Mouse (Mus musculus): ENCODE measurements at regions not wholly inside any gene's neighbourhood (a gene's known extent, or its start where the extent isn't known, plus 50 kb on each side); places are given as distances from the start of the nearest gene placed in this dataset.

DNA sequence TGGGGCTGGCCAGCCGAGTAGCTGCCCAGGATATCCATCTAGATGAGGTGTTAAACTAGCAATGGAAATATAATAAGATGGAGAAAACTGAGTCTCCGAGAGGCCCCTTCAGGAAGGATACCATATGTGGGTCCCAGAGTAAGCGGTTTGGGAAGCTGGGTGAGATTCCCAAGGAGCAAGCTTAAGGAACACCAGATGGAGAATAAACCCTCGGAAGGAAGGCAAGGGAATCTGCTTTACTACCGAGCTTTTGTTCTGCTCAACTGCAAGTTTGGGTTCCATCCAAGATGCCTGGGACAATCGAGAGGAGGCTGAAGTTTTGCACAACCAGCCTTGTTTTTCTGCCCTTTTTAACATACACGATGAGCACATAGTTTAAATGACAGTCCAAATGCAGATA lies 164.9 kb upstream of the Osr1 start:
- DNase-seq (ENCODE audit: low spot score in 2 of 2): no peak

DNA sequence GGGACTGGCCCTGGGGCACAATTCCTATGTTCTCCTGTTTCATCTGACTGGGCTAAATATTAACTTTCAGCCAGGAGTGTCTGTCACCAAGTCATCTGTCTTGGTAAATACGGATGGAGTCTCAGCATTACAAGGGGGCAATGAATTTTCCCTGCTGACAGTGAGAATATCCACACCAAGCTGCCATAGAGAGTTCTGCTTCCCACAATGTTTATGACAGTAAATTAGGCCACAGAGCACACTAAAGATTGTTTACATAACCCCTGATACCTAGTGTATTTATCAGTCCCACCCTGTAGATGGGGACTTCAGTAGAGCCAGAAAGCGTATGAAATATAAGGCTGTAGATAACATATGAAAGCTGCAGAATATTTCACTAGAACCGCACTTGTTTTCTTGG lies 150.6 kb upstream of the Osr1 start:
- DNase-seq (ENCODE audit: low spot score in 2 of 2): no peak

DNA sequence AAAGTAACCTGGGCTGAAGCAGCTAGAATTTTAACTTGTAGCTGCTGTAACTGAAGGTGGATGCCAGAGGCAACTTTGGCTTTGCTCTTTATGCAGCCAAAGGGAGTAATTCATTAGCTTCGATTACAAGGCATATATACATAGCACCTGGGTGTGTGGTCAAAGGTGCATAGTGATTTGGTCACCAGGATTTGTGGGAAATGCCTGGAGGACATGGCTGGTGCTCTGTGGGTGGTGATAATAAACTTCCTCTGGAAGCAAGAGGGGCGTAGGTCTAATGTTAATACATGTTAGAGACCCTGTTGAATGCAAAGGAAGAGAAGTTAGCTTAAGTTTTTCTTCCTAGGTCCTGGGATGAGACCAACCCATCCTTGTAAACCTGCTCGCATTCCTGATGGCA lies 139.3 kb upstream of the Osr1 start:
- no peak for DNase-seq (ENCODE audit: low spot score in 2 of 2)

DNA sequence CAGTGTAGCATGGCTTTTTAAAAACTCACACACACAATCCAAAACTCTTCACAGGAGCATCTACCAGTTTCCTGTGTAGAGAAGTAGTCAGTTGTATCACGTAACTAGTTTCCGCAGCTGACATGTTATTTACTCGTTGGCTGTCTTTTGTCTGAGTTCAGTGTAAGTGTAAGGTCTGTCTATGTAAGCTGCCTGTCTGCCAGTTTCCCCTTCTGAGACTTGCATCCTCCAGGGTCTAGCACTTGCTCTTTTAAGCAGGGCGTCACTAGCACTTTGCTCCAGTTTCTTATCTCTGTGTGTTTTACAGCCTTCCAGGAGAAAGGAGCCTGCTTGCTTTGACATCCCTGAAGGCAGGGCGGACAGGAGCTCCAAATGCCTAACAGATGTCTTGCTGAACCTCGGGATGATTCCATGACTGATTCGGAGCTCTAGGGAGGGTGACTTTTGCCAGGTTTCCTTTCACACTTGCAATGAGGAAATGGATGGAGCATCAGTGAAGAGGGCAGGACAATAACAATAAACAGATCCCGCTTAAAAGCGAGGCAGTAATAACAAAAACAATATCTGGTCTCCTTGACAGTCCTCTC lies 131.2 kb upstream of the Osr1 start:
- DNase-seq (ENCODE audit: low spot score in 2 of 2): no peak

DNA sequence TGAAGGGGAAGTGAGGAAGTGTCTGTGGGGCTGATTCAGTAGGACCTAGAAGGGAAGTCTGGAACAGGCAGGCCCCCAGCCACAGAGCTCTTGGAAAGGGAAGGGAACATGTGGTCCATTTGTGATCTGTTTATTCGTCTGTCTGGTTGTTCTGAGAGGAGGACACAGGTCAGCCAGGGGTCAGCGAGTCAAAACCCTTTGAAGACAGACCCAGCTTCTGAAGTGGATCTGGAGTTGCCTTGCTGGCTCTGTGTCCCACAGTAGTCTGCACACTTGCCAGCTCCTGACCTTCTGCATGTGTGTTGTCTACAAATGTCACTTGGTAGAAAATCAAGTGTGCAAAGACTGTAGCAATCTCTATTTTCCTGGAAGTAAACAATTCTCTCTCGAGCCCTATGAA lies 119.3 kb upstream of the Osr1 start:
- no peak for DNase-seq (ENCODE audit: low spot score in 2 of 2)

DNA sequence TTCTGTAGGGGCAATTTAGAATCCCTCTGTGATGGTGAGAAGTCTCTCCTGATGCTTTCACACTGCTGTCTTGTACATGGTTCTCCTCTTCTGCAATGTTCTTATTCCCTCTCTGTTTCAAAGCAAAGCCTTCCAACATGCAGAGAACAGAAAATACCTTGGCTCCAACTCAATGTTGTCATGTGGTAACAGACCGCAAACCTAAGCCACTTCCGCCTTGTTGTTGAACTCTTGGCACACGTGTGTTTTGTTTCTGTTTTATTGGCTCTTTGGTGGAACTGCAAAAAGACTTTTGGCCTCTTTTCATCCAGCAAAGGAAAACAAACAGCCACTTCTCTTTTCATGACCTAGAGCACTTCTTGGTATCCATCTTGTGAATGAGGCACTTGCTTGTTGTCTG lies 109.7 kb upstream of the Osr1 start:
- DNase-seq (ENCODE audit: low spot score in 2 of 2): no peak

DNA sequence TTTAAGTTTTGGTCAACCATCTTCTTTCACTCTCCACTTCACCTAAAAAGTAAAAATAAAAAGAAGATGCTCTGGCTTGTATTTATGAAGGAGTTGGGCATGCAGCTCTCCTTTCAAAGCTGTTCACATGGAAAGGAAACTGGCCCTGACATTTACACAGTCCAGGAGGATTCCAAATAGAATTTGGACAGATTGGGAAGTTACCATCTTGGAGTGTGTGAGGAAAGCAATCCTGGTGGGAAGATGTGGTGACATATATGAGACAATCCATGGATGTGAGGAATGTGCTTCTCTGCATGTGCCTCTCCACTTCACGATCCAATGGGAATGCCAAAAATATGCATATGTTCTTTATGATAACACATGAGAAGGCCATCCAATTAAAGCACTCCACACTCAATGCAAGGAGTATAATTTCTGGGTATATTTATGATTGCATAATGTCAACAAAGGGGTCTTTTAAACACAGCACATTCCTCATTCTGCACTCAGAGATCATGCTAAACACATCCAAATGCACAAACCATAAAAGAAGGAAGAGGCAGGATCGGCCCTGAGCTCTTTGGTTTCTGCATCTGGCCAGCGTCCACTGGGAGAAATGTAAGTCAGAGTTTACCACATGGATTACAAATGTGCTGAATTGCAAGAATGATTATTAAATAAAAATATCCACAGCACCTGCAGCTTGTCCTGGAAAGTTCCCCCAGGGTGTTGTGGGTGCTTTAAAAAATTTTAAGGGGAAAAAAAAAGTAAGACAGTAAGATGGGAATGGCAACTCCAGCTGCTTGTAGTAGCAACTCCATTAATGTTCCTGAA lies 100.1 kb upstream of the Osr1 start:
- DNase-seq (ENCODE audit: low spot score in 2 of 2): no peak

DNA sequence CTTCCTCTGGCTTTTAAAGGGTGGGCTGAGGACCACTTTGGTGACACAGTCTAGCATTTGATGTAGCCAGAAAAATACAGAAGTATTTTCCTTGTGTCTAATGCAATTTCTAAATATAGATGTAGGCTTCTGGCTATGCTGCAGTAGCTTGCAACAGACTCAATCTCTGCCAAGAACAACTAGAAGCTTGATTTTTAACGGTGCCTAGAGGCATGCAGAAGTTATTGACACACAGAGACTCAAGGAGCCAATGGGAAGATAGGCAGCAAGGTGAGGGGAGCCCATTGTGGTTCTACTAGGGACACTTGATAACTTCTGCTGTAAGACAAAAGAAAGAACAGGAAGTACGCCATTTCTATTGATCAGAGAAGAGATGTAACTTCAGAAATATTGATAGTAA lies 94.1 kb upstream of the Osr1 start:
- DNase-seq (ENCODE audit: low spot score in 2 of 2): no peak

DNA sequence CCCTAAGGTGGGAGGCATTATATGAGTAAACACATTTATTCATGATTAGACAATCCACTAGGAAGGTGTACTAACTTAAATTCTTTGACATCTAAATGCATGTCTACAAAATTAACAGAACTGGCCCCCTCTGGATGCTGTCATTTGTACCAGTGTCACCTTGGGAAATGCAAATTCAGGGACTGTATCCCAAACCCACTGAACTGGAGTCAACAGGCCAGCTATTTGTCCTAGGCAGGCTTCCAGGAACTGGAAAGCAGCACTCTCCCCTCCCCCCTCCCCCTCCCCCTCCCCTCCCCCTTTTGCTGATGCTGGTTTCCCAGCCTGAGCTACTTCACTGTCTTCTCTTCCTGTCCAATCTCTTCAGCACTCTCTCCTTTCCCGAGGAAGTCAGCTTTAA lies 91.7 kb upstream of the Osr1 start:
- no peak for DNase-seq (ENCODE audit: low spot score in 2 of 2)

DNA sequence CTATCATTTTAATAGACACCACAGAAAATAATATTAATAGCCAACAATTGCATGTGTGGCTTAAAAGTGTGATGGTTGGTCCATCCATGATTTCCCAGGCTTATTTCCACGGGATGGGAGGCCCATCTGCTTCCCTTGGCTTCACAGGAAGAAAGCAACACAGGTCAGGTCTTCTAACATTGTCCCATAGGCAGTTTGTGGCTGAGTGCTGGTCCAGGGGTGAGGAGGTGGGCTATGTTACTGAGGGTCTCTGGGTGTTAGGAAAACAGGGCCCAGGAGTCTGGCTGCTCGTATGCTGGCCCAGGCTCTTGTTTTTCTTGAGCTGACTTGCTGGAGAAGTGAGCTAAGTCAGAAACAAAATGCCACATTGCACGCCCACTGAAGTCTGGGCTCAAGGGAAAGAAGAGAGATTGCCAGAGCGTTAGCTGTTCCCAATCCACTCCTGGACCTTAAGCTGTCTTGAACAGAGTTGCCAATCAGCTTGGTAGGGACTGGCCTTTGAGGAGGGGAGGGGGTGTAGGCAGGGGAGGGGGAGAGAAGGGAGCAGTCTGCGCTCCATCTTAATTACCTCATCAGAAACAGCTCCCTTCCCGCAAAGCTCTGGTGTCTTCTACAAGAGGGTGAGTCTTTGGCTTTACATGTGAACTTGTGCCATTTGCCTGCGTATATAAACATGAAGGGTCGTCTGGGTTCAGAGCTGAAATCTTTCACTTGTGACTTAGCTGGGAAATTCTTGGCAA lies 82.1 kb upstream of the Osr1 start:
- DNase-seq (ENCODE audit: low spot score in 2 of 2): no peak

DNA sequence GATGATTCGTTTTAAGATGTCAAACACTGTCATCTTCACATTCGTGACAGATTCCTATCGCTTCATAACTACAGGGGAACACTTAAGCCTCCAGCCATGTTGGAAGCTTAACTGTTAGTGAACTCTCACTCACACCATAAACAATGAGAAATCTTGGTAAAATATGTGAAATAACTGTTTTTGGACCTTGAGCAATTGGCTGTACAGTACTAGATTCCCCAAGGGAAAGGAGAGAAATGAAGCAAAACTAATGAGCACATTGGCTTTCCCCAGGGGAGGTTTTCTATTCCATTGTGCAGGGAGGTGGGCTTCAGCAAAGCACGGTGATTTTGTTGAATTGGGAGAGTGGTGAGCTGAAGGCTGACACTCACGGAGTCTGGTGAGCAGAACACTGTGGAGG lies 56.0 kb upstream of the Osr1 start:
- no peak for DNase-seq (ENCODE audit: low spot score in 2 of 2)

DNA sequence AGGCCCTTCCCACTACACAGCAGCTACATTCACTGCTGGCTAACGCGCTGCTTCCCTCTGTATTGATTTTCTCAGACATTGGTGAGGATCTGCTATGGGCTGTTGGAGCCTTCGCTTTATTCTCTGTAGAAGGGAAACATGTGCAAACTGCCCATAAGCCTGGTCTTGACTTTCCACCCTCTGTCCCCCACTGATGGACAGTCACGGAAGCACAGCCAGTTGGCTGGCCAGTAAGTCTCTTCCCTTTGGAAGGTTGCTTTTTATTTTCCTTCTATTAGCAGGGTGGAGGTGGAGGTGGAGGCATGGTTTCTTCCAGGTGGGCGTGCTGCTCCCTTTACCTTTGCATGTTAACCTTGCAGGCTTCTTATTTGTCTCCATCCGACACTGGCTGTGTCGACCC lies 51.1 kb upstream of the Osr1 start:
- DNase-seq (ENCODE audit: low spot score in 2 of 2): no peak

DNA sequence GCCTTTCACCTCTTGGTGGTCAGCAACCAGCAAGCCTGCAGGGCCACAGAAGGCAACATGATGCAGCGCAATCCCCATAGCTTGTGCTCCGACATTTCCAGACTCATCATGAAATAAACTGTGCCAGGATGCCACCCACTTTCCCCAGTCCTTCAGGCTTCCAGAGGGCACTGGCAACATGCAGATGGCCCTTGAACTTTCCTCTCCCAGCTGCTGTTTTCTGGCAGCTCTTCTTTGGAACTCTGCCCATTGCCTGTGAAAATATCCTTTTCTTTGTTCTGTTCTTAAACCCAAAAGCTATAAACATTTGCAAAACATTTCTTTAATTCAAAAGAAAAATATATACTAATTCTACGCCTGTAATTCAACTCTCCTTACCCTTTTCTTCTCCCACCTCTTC lies 50.6 kb upstream of the Osr1 start:
- no peak for DNase-seq (ENCODE audit: low spot score in 2 of 2)

Data from thymus, postnatal 10 days (tissue).